Mouse (Mus musculus) E14TG2a.4 (cell line): ENCODE results near the gene Smc4.

Experiments
- CTCF ChIP-seq: conservative IDR thresholded peaks from 2 replicates; pipeline ENCODE4 v1.5.1; 2014; ENCODE audit warnings: low read length
- NANOG ChIP-seq: IDR thresholded peaks from 2 replicates; pipeline ENCODE4 v1.6.1; 2014; ENCODE audit warnings: borderline replicate concordance, low read length, mixed read lengths
- POU5F1 ChIP-seq: IDR thresholded peaks from 2 replicates; pipeline ENCODE4 v1.6.1; 2014; ENCODE audit warnings: low read length, borderline replicate concordance

DNA sequence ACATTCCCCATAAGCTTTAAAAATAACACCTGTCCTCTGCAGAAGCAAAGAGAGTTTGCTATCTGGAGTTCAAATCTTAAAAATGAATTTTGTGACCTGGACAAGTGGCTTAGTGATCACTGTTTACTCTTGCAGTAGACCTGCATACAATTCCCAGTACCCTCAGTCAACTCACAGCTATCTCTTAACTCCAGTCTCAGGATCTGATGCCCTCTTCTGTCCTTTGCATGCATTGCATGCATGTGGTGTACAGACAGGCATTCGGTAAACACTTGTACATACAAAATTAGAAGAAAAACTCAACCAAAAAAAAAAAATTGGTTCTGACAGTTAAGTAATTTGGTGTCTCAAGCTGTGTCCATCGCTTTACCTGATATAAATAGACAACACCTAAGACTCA is 15.7 kb downstream of the Smc4 start:
- TF ChIP-seq CTCF (peak; percentile 43), POU5F1 (no peak), NANOG (no peak)
